Mouse (Mus musculus) hematopoietic stem cell, adult 5-6 weeks (primary cell): ENCODE results near the gene Senp8. TPM values are rescaled to one million over a fixed set of nuclear protein-coding genes. Genes with fewer than 3 reads are reported as not detected.
"Not testable (repeated sequence)": the region's sequence is repeated elsewhere in the genome, so short reads cannot be mapped to it uniquely, and the experiment has no call there.

Experiments
- ATAC-seq, 2 experiments: fragments of 125-278 bp in 1 of 2; replicated peaks in 1 of 2; 2 replicates each; pipeline ENCODE4 v1.8.0; 2016 to 2017; ENCODE audit warnings: inconsistent platforms in 2 of 2, mild to moderate bottlenecking in 2 of 2, moderate number of reproducible peaks in 2 of 2, low read depth in 1 of 2, moderate TSS enrichment in 1 of 2; ENCODE audit not compliant: low FRiP score in 2 of 2, poor library complexity in 2 of 2, severe bottlenecking in 2 of 2, insufficient read depth in 1 of 2, low TSS enrichment in 1 of 2
- total RNA-seq: library from RNA; stranded (forward); fragments of 172-1452, 232-1000 nt; gene quantifications from 2 replicates; pipeline ENCODE4 v1.2.3, GENCODE M21; 2017

Gene Senp8
- 4.8 and 11.2 TPM in 2 replicates for total RNA-seq

- peak; percentile 88 to 90 for ATAC-seq
These were observed at the start of gene Senp8, which contains the start of gene Myo9a for GRCm38 (mm10) chr9:59750267-59751065. TSS of gene Senp8 (minus strand) at chr9:59750710. TSS of gene Myo9a (plus strand) at chr9:59750896.

- not testable (repeated sequence) for ATAC-seq
These were observed 16.5 kb upstream of the Senp8 start for GRCm38 (mm10) chr9:59766966-59767461.

GRCm38 (mm10) chr9:59760515-59760914 lies 10.0 kb upstream of the Senp8 start:
- ATAC-seq, result no peak

- ATAC-seq, result not testable (repeated sequence)
These were observed 6.5 kb upstream of the Senp8 start for GRCm38 (mm10) chr9:59757016-59757415.

- no peak for ATAC-seq
These were observed 4.7 kb upstream of the Senp8 start for GRCm38 (mm10) chr9:59755199-59755598.

- no peak for ATAC-seq
These were observed 1.5 kb upstream of the Senp8 start for GRCm38 (mm10) chr9:59751966-59752365.

GRCm38 (mm10) chr9:59751066-59751581 lies 614 bp upstream of the Senp8 start:
- peak; percentile 62 to 79 for ATAC-seq

- no peak for ATAC-seq
These were observed 787 bp downstream of the Senp8 start for GRCm38 (mm10) chr9:59749581-59750265.

- ATAC-seq, result no peak
These were observed 1.5 kb downstream of the Senp8 start for GRCm38 (mm10) chr9:59748969-59749368.

- ATAC-seq, result no peak
These were observed 2.1 kb downstream of the Senp8 start for GRCm38 (mm10) chr9:59748387-59748786.

GRCm38 (mm10) chr9:59743903-59744302 lies 6.6 kb downstream of the Senp8 start:
- ATAC-seq, result no peak

GRCm38 (mm10) chr9:59740593-59740992 lies 9.9 kb downstream of the Senp8 start:
- ATAC-seq, result no peak

- no peak for ATAC-seq
These were observed 15.1 kb downstream of the Senp8 start for GRCm38 (mm10) chr9:59735394-59735793.

- ATAC-seq, result no peak
These were observed 17.4 kb downstream of the Senp8 start for GRCm38 (mm10) chr9:59733075-59733474.

GRCm38 (mm10) chr9:59731136-59731535 lies 19.4 kb downstream of the Senp8 start:
- no peak for ATAC-seq

GRCm38 (mm10) chr9:59727569-59728286 lies 22.8 kb downstream of the Senp8 start:
- ATAC-seq, result no peak

- no peak for ATAC-seq
These were observed 25.0 kb downstream of the Senp8 start for GRCm38 (mm10) chr9:59725515-59725914.
